Mouse (Mus musculus) WW6 (cell line): ENCODE results near the gene Dennd5a.
A peak's percentile ranks its signal among the peaks of the same experiment; 100 is the strongest.

Experiments
- DNase-seq: peaks from one replicate; pipeline ENCODE4 v3.0.0-alpha.2; 2013; ENCODE audit warnings: low read depth, low spot score

The Dennd5a gene

DNA sequence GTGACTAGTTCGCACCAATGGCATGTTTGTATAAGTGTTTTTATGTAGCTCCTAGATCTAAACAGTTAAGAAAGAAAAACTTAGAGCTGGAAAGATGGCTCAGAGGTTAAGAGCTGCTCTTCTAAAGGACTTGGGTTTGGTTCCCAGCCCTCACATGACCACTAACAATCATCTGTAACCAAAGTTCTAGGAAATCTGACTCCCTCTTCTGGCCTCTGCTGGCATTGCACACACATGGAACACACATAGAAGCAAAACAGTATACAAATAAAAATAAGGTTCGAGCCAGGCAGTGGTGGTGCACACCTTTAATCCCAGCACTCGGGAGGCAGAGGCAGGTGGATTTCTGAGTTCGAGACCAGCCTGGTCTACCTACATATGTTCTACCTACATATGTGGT lies 3.4 kb upstream of the Dennd5a start:
- DNase-seq = peak; percentile 47

DNA sequence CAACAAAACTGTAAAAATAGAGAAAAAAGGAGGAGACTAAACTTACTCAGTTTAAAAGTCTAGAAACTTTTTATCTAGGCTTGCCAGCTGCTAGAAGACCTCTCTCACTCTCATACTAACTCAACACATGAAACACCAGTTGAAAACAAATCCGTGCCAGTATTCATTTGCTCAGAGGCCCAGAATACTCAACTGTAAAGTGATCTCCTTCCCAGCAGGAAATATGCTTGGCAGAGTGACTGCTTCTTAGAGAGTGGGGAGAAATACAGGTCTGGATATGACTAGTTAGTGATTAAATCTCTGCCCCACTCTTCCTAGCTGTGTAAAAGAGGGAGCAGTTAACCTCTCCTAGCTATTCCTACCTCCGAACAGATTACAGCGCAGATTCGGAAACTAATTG lies 2.3 kb upstream of the Dennd5a start:
- DNase-seq = no peak

DNA sequence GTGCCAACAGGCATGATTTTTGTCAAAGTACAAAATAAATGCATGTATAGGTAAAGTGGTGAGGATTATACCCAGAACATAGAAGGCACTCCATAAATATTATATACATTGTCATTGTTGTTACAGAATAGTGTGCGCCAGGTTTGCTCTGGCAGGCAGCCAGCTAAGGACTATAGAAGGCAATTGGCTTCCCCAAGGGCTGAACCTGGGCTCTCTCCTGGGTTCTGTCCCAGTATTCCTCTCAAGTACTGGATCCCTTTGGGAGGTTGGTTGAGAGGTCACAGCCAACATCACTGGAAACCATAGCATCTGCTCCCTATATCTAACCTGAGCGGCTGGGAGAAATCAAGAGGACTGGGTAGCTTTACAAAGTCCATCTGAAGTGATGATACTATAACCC lies 1.3 kb upstream of the Dennd5a start:
- DNase-seq = no peak

DNA sequence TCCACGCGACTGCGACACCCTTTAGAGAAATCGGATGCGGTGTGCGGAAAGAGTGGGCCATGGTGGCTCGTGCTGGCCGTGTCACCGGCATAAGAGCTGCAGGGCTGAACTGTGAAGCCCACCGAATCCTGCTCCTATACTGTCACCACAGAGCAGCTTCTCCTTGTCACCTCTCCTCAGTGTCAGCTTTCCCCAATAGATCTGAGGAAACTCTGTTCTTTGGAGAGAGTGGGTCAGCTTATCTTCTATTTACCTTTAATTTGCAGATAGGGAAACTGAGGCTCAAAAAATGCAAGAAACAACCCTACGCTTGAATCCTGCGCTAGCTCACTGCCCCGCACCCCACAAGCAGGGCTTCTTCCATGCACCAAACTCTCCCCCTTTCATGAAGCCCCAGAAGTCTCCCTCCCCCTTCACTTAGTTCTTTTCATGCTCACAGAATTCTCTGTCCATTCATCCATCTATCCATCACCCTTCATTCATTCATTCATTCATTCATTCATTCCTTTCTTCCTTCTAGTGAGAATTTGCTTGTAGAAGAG lies 414 bp upstream of the Dennd5a start:
- DNase-seq = no peak

DNA sequence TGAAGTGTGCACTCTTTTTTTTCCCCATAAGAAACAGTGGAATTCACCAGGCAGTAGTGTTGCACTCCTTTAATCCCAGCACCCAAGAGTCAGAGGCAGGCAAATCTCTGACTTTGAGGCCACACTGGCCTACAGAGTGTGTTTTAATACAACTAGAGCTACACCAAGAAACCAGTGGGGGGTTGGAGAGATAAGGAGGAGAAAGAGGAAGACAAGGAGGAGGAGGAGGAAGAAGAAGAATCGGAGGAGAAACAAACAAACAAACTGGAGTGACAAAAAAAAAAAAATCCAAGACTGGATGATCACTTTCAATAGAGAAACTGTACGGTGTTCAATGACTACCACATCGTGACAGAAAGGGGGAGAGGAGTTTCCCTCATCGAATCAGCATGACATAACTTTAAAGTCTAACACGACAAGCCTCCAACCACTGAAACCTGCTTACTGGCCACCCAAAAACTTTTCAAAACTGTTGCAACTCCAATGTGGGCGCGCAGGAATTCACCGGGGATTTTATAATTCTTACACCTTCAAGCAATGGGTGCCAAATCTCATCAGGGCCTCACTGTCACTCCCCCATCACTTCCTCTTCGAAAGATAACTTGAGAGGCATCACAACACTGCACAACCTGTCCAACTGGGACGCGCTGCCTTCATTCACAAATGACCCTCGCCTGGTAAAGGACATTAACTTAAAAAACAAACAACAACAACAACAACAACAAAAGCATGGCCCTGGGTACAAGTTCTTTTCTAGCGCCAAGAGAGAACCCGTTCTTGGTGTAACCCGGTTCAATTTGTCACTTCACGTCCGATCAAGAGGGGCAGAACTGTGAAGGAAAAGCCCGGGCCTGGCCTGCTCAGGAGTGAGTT lies 1.2 kb downstream of the Dennd5a start:
- no peak for DNase-seq

DNA sequence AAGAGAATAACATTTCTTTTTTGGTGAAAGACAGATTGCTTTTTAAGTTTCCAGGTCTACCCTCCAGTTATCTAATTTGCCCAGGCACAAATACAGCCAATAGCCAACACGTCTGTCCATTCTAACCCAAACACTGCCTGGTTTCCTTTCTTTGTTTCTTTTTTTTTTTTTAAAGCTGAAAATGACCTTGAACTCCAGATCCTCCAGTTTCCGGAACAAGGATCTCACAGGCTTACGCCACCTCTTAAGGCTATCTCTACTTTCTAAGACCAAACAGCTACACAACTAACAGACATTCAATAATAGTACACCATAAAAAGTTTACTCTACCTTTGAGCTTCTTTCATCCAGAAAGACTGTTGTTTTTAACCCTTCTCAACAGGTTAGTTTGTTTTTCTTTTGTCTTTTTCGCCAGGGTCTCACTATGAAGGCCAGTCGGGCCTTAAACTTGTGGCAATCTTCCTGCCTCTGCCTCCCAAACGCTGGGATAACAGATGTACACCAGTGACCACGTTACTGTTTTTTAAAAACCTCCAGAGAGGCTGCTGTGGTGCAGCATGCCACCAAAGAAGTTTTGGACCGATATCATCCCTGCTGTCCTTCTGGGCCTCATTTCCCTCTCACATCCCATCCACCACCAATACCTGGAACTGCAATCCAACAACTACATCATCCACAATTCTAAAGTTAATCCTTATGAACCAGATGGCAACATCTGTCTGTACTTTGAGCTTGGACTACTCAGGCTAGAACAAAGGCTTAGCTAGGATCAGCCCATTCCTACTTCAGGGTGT lies 2.1 kb downstream of the Dennd5a start:
- DNase-seq = no peak

DNA sequence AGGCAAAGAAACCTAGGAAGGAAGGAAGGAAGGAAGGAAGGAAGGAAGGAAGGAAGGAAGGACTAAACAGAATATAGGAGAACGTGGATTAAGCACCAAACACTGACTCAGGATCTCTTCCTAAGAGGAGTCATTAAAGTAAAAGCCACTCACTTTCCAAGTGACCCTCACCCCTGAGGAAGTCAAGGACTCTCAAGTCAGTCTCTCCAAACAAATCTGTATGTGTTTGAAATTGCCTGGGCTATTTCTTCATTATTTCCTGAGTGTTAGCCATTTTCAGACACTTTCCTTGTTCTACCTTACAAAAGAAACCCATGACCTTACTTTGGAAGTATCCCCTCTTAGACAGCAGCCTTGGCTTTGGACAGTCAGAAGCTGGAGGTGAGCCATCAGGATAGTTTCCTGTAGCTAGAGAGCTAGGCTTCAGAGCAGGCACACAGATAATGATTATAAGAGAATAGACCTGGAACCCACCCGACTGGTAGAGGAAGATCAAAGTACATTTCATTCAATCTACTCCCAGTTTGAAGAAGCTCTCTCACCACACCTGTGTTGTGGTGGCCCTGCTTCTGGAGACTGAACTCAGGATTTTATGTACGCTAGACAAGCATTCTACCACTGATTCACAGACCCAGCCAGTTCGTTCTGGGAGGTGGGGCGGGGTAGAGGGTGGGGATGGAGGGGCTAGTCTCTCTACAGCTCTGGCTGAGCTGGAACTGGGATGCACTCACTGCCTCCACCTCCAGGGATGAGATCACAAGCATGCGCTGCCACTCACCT lies 5.5 kb downstream of the Dennd5a start:
- no peak for DNase-seq

DNA sequence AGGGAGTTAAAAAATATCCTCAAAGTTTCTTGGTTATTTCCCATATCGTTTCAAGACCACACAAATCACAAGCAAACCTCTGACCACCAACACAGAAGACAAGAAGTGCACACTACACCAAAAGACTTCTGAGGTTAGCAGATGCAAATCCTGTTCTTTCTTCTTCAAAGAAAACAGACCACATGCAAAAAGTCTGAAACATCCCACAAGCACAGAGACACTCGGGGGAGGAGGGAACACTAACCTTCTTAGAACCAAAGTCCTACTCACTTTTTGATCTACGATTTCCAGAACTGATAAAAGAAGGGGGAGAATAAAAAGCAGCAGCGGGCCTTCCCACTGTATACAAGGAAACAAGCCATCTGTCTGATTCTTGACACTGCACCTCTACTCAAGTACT lies 9.0 kb downstream of the Dennd5a start:
- no peak for DNase-seq

DNA sequence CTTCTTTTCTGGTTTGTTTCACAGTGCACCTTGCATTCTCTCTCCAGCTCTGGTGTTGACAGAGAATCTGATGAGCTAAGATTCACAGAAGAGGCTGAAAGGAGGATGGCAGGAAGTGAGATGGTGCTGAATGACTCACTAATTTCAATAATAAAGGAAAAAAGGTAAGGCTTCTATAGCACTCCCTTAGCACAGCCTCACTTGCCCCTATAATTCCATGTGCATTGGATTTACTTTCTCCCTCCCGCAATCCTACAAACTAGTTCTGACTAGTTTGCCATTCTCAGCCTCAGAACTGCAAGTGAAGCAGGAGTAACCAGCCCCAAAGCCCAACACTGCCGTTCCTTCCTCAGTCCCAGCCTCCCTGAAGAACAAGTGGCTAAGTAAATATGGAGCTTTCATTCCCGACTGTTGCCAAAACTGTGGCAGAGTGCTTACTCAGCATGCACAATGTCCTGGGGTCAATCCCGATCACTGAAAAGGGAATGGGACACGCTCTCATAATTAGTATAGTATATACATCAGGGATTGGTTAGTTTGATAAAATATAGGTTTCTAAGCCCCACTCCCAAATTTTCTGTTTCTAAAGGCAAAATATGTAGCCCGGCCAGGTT lies 15.7 kb downstream of the Dennd5a start:
- no peak for DNase-seq

DNA sequence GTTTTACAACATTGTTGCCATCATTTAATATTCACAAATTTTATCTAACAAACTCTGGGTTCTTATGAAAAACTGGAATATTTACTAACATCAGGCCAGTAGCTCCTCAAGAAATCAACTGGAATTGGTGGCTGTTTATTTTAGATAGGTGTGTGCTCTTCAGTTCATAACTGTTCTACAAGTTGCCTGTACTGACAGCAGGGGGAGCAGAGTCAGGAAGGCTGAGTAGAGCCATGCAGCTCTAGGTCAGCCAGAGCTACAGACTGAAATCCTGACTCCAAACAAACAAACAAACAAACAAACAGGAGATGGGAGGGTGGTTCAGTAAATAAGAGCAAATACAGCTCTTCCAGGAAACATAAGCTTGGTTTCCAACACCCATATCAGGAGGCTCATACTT lies 30.6 kb downstream of the Dennd5a start:
- no peak for DNase-seq

DNA sequence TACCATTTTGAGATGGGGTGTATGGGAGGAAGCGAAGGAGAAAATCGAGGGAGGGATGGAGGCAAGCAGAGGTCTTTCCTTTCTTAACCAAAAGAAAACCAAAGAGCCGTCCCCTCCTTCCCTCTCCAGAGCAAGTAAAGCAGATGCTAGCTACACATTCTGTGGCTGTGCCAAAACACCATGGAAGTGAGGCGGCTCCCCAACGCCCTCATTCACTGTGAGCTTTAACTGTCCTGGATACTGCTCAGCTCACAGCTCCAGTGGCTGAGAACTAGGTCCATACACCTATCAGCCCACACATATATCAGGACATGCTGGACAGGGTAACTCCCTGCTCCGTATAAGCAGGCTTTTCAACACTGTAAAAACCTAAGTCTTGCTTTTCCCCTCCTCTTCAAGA lies 31.9 kb downstream of the Dennd5a start:
- DNase-seq = no peak

DNA sequence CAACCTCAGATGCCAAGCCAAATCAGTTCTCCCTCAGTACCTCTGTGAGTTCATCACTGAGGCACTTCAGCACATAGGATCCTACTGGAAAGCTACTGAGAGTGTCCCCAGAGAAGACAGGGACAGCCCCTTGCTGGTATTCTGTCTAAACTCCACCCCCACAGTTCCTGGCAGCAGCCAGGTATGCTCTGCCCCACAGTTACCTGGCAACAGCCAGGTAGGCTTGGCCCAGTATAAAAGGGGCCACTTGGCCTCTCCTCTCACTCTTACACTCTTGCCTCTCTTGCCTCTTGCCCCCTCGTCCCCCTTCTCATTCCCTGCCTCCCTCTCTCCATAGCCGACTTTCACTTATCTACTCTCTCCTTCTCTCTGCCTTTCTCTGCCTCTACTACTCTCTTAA lies 35.3 kb downstream of the Dennd5a start:
- no peak for DNase-seq

DNA sequence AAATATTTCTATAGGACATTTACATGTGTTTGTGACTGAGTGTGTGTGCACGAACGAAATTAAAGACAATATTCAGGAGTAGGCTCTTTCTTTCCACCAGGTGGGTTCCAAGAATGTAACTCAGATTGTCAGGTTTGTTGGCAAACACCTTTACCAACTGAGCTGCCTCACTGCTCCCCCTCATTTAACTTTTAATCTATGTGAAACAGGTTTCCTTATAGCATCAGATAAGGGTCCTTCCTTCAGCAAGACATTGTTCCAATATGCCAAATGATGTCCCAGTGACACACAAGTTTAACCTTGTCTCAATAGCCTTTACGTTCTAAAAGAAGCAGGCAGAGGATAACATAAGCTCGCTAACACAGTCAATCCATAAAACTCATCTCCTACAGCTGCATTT lies 37.4 kb downstream of the Dennd5a start:
- no peak for DNase-seq

DNA sequence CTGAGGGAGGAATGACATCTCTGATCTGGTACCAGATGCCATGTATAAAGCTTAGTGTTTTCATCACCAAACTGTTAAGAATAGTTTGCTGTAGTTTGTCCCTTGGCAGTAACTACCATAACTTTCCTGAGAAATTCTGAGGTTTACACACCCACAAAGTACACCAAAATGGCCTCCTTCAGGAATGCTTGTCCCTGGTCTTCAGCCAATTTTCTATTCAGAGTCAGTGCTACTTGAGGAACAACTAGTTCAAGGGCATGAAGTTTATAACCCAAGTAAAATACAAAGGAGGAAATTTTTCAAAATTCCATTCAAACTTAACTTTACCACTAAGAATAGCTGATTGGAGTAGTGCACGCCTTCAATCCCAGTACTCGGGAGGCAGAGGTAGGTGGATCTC lies 54.1 kb downstream of the Dennd5a start:
- DNase-seq = no peak

DNA sequence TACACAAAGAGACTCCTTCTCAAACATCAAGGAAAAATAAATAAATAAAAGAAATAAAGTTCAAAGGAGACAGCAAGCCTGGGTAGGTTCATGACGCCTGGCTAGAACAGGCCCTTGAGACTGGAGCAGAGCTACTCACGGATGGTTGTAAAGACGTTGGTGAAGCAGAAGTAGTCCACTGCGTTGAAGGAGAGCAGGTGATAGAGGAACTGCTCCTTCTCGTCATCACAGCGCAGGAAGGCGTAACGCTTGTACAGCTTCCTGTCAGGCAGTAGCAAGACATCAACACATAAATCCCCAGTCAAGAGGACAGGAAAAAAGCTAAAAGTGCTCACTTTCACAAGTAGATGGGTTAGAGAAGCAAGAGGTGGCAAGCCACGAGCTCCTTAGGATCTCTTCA lies 59.3 kb downstream of the Dennd5a start:
- DNase-seq = no peak

DNA sequence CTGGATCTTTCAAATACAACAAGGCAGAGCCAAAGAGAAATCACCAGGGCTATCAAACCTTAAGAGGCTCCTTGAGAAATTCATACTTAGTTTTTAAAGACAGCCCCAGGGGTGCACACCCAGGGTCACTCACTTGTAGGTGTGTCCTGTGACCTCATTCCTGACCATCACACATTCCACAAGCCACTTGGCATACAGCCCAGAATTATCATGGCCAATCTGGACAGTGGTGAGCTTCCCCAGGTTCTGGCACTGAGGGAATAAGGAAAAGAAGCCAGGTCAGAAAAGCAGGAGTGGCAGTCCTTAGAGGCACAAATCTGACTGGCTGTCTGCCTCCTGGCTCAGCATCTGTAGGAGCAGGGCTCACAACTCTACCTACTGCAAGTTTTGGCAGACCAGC lies 61.4 kb downstream of the Dennd5a start:
- no peak for DNase-seq

DNA sequence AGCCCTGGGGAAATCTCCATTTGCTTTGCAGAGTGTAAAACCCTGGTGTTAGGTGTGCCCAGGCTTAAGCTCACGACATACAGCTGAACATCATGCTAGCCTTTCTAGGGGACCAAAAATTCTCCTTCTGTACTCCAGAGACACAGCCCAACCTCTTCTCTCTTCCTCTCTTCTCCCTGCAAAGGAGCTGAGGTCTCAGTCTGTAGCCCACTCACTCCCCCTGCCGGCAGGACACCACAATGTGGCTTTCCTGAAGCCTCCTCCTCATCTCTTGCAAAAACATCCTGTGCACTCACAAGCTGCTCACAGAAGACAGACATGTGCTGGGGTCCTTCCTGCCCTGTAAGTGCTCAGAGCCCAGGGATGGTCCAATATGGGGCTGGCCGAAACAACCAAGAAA lies 67.7 kb downstream of the Dennd5a start:
- DNase-seq = no peak

DNA sequence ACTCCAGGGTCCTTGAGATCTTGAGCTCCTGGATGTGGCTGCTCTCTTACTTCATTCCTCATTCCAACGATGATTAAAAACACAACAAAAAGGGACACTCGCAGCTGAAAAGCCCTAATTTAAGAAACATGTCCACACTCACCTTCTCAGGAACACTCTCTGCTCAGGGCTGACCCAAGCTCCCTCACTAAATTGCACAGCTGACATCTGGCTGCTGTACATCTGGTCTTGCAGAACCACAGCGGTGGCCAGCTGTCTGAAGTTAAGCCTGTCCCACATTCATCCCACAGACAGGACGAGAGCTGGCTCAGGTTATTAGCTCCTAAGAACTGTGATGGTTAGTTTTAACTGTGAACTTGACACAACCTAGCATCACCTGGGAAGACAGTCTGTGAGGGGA lies 68.5 kb downstream of the Dennd5a start:
- DNase-seq = no peak

DNA sequence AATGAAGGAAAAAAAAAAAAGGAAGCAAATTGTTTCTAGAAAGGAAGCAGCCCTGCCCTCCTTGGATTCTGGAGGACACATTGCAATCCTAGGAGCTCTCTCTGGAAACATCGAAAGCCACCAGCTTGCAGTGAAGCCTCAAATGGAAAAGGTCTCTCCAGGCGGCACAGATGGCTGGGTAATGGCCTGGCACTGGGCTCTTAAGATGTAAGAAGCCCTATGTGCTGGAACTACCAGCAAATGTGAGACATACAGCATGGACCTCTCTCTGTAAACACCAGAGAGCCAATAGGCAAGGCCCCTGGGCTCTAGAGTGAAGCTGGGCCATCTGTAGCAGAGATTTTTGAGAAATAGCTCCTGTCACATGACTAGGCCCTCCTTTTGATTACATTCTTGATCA lies 70.0 kb downstream of the Dennd5a start:
- no peak for DNase-seq

DNA sequence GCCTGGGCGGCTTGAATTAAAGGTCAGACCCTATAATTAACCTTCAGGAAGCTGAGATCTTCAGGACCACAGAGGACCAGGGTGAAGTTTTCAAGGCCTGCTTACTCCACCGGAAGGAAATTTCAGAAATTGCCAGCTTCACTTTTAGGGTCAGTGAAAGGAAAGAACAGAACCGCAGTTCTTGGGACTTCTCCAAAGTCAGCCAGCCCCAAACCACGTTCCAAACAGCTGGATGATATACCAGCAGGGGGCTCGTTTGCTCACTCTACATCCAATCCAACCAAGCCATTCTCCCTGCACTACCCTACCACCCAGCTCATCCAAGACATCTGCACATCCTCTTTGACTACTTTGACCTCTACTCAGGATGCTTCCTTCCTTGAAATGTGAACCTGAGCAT lies 71.0 kb downstream of the Dennd5a start:
- DNase-seq = no peak

DNA sequence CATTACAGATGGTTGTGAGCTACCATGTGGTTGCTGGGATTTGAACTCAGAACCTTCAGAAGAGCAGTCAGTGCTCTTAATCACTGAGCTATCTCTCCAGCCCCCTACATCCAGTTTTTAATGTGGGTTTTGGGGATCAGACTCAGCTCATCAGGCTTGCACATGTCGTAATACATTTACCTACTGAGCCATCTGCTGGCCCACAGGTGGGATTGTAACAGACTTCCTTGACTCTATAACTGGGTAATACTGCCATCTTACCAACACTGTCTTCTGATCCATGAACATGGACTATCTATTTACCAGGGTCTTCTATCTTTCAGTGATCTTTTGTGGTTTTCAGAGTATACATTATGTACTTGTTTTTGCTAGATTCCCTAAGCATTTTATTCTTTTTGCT lies 74.0 kb downstream of the Dennd5a start:
- no peak for DNase-seq

DNA sequence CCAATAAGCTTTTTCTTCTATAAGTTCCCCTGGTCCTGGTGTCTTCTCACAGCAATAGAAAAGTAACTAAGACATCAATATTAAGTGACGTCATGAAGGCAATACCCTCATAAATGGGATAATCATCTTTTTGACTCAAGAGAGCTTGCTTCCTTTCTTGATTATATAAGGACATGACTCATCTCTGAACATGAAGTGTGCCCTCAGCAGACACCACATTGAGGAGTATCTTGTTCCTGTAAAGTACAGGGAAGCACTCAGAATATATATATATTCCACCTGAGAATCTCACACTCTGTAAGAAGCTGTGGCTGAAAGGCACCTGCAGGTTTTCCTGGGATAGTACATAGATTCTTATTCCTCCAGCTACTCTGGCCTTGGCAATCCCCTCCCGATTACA lies 77.7 kb downstream of the Dennd5a start:
- no peak for DNase-seq
